Mouse (Mus musculus) bone marrow, adult 2 months (tissue): ENCODE measurements around the gene Rbpjl. TPM values are rescaled to one million over a fixed set of nuclear protein-coding genes. Genes with fewer than 3 reads are reported as not detected.

Source experiments
- H3K27ac ChIP-seq: fragments of 200-500 bp; 2 replicates; pipeline ENCODE4 v1.5.1; 2012; ENCODE audit warnings: low read depth, mild to moderate bottlenecking, control low read depth, inconsistent platforms, low read length; ENCODE audit not compliant: control insufficient read depth, poor library complexity, insufficient read depth
- H3K4me1 ChIP-seq: fragments of 200-500 bp; 2 replicates; pipeline ENCODE4 v1.6.1; 2011; ENCODE audit warnings: low read length; ENCODE audit not compliant: control insufficient read depth, insufficient read depth
- H3K4me3 ChIP-seq: fragments of 200-500 bp; replicated peaks from 2 replicates; pipeline ENCODE3; 2011; ENCODE audit warnings: mild to moderate bottlenecking, low read depth, low read length, control low read depth; ENCODE audit not compliant: control insufficient read depth
- CTCF ChIP-seq: fragments of 200-500 bp; IDR thresholded peaks from 2 replicates; pipeline ENCODE4 v1.5.1; 2011; ENCODE audit warnings: low read length, control low read depth; ENCODE audit not compliant: control insufficient read depth, insufficient read depth
- POLR2A ChIP-seq: fragments of 200-500 bp; IDR thresholded peaks from 2 replicates; pipeline ENCODE4 v1.6.1; 2011; ENCODE audit warnings: low read depth, mild to moderate bottlenecking, control low read depth, low read length, borderline replicate concordance; ENCODE audit not compliant: control insufficient read depth
- WGBS: fragments of 180-500 bp; shearing (Covaris S2); methylation state at CpG from one replicate; pipeline ENCODE4 v1.1.7; 2018; 5-methylcytosine and 5-hydroxymethylcytosine counted together
- polyA plus RNA-seq: library from polyadenylated mRNA; stranded (reverse); fragments of >200 nt; gene quantifications from 2 replicates; pipeline ENCODE4 v1.2.4, GENCODE M21; 2011; ENCODE audit warnings: low replicate concordance; ENCODE audit not compliant: missing spikeins, insufficient read depth, insufficient read length

The Rbpjl gene
- polyA plus RNA-seq, 1 experiment = not detected

DNA sequence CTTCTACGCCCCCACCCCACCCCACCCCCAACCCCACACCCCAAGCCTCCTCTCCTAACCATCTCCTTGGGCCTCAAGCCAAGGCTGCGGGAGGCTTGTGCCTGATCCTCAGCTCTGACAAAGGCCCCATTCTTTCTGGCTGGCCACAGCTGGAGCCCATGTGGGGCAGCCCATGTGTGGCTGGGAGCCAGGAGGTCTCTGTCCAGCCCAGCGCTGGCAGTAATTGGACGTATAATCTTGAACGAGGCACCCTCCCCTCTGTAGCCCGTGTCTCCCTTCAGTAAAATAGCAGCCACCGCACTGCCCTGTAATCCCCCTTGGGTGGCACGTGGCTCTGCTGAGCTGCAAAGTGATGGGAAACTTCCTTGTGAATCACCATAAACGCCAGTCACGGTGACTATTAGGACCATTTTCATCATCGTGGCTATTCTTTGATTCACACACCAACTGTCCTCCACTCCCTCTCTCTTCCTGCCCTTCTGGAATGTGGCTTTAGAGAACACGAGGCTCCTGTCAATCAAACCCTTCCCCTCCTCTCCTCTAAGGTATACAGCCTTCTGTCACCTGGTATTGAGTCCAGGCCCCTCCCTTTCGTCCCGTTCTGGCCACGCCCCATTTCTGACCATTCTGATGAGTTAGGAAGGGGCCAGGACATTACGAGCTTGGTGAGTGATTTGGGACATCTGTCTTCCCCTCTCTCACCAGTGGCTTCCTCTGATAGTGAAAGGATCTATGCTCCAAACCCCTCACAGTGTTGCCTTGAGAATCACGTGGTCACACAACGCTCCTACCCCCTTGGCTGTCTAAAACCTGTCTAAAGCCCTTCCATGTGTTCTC lies 16.8 kb upstream of the Rbpjl start:
- 21% methylated on average over 18 of the region's 18 CpGs for WGBS
- H3K27ac ChIP-seq = peak overlapping the region; percentile 30
- H3K4me1 ChIP-seq = peaks cover 2% of the 10 kb centered on the region; the same call in 1 of the 2 replicates
- no peak overlapping the region for H3K4me3 ChIP-seq
- TF ChIP-seq POLR2A (no peak), CTCF (no peak)

DNA sequence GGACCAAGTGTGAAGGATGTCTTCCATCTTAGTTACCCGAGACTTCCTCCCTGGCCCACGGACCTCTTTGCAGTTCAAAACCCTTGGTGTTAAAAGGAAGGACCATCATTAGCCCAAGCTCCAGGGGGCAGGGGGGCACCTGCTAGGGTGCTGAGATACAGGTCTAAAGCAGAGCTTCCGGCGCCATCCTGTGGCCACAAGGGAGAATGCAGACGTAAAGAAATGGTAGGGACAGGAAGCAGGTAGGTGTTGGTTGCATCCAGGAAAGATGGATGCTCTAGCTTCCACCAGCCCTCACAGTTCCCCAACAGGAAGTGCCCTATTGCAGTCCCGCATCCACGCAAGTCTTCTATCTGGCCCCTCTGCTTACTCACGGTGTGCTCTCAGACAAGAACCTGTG lies 16.0 kb upstream of the Rbpjl start:
- Histone ChIP-seq H3K27ac (no peak overlapping the region), H3K4me1 (peaks cover 2% of the 10 kb centered on the region; the same call in 1 of the 2 replicates), H3K4me3 (no peak overlapping the region)
- no peak for TF ChIP-seq POLR2A
- peak; percentile 86 for TF ChIP-seq CTCF
- WGBS = 0% methylated on average over 8 of the region's 8 CpGs

DNA sequence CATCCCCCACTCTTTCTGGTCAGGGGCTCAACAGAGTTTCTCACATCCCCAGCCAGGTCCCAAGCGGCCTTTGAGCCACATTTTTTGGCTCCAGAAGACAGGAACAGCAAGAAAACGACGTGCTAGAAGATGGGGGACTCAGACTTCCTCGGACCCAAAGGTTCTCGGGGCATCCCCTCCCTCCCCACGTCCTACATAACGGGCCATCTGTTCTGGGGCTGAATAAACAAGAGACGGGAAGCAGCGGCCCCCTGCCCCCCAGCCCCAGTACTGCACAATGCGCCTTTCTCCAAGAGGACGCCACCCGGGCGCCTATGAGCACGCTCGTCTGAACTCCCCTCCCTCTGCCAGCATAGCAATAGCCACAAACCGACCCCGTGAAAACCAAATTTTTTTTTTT lies 13.9 kb upstream of the Rbpjl start, which contains the start of gene Slpi:
Gene Slpi (minus strand): TSS at position 76 of the 400 bp plus-strand sequence.
- Histone ChIP-seq H3K27ac (no peak within 1 kb of the TSS), H3K4me1 (peaks cover 2% of the 10 kb centered on the region; the same call in 1 of the 2 replicates), H3K4me3 (peak within 1 kb of the TSS; percentile 69)
- TF ChIP-seq POLR2A = no peak
- no peak for TF ChIP-seq CTCF
- 3% methylated on average over 17 of the region's 17 CpGs for WGBS

DNA sequence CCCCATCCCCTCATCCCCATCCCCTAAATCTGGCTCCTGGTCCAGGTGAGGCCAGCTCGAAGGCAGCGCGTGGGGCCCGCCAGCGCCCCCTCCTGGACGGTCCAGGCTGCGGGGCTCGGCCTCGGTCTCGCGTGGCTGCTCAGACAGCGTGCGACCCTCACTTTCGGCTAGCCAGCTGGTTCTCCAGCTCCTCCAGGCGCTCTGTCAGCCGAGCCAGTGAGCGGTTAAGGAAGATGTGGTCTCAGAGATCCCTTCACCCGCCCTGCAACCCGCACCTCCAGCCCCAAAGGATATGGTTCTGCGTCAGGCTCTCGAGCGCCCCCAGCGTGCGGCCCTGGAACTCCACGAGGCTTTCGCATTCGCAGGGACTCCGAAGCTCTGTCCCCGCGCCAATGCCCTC lies 13.4 kb upstream of the Rbpjl start:
- H3K4me3 ChIP-seq = peak overlapping the region; percentile 69
- WGBS = 1% methylated on average over 30 of the region's 30 CpGs
- TF ChIP-seq CTCF = peak; percentile 75
- no peak for TF ChIP-seq POLR2A
- H3K4me1 ChIP-seq = no peaks in the 10 kb centered on the region; the same call in 1 of the 2 replicates
- no peak overlapping the region for H3K27ac ChIP-seq

DNA sequence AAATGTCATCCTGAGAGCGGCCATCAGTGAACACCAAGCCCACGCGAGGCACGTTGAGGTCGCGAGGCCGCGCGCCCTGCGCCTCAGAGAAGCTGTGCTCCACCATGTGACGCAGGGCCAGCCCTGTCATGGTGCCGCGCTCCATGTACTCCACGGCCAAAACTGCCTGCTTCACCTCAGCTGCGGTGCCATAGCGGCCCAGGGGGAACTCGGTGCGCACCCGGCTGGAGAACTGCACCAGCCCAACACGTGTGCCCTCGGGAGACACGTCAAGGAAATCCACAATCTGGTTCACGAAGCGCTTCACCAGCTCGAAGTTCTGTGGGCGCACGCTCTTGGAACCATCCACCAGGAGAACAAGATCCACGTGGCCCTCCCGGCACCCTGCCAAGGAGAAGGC lies 9.8 kb upstream of the Rbpjl start:
- no peaks in the 10 kb centered on the region for H3K4me1 ChIP-seq

DNA sequence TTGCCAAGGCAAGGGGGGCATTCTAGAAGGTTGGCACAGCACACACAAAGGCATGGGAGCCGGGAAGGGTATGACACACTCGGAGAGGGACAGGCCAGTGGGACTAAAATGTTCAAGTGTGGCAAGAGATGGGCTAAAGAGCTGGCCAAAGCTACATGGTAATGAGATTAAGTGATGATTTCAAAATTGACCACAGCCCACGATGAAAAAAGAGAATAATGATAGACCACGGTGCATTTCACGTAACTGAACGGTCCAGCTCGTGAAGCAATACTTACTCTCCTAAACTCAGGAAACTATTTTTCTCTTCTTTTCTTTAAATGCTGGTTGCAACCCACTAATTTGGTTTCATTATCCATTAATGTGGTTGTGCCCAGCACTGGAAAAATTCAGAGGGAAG lies 6.9 kb upstream of the Rbpjl start:
- Histone ChIP-seq H3K4me3 (no peak overlapping the region), H3K4me1 (no peaks in the 10 kb centered on the region), H3K27ac (no peak overlapping the region)
- WGBS = 41% methylated on average over 7 of the region's 7 CpGs
- no peak for TF ChIP-seq POLR2A
- TF ChIP-seq CTCF = no peak

More for the DNA sequence above, 9.8 kb upstream of the Rbpjl start:
- no peak for TF ChIP-seq POLR2A
- no peak for TF ChIP-seq CTCF
- Histone ChIP-seq H3K27ac (no peak overlapping the region), H3K4me3 (no peak overlapping the region)
- WGBS = 71% methylated on average over 29 of the region's 29 CpGs

DNA sequence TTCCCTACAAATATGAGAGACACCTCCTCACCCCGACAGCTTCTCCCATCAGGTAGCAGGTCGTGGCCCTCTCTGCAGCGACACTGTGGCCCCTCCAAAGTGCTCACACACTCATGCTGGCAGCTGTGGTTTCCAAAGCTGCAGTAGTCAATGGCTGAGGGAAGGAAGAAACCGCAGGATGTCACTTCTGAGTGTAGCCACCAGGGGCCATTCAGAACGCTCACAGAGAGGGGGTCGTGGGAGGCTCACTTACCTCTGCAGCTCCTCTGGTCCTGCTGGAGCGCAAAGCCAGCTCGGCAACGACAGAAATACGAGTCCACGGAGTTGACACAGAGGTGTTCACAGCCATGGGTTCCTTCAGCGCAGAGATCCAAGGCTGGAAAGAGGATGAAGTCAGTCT lies 6.0 kb upstream of the Rbpjl start:
- H3K4me3 ChIP-seq = no peak overlapping the region
- TF ChIP-seq POLR2A (no peak), CTCF (no peak)
- H3K4me1 ChIP-seq = no peaks in the 10 kb centered on the region
- 56% methylated on average over 12 of the region's 12 CpGs for WGBS
- no peak overlapping the region for H3K27ac ChIP-seq

DNA sequence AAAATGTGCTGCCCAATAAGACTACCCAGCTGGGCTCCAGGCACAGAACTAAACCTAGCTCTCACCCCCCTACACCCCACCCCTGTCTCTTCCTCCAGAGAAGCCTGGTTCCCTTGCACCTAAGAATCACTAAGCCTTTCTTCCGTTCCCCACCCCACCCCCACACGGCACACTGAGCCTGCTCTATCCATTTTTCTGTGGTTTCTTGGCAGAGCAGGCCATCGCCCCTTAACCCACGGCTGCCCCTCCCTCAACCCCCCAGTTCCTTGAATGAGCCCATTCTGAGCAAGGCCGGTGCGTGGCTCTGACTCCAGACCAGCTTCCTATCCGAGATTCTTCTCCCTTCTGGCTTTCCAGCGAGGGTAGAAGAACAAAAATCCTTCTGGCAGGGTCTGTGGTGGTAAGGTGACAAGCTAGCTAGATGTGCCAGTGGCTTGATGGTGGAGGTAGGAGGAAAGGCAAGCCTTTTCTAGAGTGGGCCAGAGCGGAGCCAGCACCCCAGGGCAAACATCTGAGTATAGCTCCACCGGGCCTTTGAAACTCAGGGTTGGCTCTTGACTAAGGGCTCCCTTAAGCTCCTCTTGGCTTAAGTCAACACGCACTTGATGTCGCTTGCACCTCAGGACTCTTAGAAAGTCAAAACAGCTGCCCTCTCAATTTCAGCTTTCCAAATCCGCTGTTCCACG lies 598 bp downstream of the Rbpjl start:
- 17% methylated on average over 14 of the region's 14 CpGs for whole genome bisulfite sequencing

More for the DNA sequence above, 598 bp downstream of the Rbpjl start:
- no peaks in the 10 kb centered on the region for H3K4me1 ChIP-seq
- TF ChIP-seq CTCF = no peak
- no peak for TF ChIP-seq POLR2A
- no peak overlapping the region for H3K27ac ChIP-seq
- no peak overlapping the region for H3K4me3 ChIP-seq
